Mouse (Mus musculus): ENCODE results near the gene Psd4.

The Psd4 gene

GRCm38 (mm10) chr2:24367030-24367894 is at the start of gene Psd4:
Gene Psd4, plus strand, starts transcription at chr2:24367580.
- DNase-seq (ENCODE audit: low spot score) = peak; percentile 56

DNA sequence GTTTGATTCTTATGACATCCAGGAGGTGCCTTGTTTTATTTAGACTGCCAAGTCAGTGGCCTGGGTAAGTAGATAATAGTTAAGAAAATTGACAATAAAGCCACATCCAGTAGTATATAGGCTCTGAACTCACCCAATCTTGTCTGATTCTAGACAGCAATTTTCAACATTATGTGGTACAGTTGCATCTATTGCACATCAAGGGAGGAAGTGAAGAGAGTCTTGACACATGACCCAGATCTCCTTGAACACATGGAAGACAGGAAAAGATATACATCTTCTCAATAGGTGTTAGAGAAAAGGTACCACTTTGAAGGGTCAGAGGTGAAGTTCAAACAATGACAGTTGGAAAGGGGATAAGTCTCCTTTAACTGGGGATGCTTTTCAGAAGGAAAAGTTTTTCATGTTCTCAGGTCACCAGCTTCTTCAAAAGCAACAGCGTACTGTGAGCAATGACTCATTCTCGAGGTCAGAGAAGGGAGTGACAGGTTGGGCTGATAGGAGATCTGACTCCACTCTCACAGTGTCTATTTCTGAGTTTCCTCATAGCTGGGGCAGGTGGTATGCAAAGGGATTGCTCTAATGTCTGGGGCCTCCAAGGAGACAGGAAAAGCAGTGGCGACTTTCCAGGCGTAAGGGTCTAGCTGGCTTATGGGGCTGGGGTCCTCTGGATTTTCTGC is 49.3 kb upstream of the Psd4 start:
- DNase-seq (ENCODE audit: low spot score) = no peak

DNA sequence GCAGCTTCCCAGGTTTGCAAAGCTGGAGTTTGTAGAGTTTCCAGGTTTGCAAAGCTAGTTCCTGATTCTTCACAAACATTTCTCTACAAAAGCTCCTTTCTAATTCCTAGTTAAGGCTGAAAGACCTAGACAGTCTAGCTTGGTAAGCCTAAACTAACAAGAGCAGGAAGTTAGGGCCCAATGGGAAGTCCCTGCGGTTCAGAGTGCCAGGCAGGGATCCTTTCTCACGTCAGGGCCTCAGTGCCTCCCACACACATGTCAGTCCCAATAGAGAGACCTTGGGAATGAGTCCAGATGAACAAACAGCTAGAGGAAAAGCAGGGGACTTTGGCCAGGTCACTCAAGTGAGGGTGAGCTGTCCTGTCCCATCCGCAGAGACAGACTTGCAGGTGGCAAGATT is 32.0 kb upstream of the Psd4 start:
- DNase-seq (ENCODE audit: low spot score) = peak; percentile 43

DNA sequence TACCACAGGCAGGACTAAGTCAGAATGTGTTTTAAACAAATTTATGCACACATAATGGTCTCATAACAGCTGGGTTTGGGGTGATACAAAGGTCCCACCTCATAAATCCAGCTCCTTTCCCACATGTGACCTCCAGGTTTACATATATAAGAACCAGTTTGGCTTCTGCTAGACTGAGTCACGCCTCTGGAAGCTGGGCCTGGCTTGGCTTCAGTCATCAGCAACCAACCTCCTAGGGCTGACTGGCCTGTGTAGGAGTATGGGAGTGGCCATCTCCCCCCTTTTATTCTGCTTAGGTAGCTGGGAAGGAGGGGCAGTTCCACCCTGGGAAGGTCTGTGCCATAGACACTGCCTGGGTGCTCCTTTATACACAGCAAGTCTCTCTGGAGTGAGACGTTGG is 30.8 kb upstream of the Psd4 start, which contains the start of gene Il1rn:
Gene Il1rn, plus strand, starts transcription at position 309 of the 400 bp plus-strand sequence.
- DNase-seq (ENCODE audit: low spot score) = peak; percentile 5

DNA sequence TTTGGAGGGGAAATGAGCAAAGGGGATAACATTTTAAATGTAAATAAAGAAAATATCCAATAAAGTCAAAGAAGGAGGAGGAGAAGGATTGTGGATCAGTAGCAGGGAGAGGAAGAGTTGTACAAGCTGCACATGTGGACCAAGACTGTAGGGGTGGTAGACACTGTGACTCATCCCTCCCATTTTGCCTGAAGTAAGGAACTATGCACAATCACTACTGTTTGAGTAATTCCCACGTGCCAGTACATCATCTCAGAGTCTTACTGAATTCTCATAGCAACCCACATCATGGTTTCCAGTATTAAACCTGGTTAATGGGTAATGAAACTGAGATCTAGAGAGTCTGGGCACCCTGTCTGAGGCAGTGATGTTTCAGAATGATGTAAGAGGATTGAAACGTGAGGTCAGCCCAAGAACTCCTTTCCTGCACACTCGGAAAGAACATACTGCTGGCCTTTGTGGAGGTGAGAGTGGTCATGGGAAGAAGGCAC is 25.9 kb upstream of the Psd4 start:
- DNase-seq (ENCODE audit: low spot score) = no peak

GRCm38 (mm10) chr2:24344619-24345018 is 22.8 kb upstream of the Psd4 start:
- DNase-seq (ENCODE audit: low spot score) = no peak

DNA sequence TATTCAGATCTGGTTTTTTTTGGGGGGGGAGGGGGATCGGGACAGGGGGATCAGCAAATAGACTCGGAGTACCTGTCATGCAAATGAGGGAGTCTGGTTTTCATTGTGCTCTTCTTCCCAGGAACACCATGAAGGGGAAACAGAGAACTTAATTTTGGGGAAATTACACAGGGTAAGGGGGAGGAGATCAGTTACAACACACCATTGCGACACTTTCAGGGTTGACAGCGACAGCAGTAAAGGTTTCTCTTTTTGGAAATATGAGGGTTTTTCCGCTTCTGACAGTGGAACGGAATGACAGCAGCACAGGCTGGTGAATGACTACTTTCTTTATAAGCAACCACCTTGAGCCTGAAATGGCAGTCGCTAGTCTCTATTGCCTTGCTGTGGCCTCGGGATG is 22.3 kb upstream of the Psd4 start:
- DNase-seq (ENCODE audit: low spot score) = no peak

GRCm38 (mm10) chr2:24347926-24348325 is 19.5 kb upstream of the Psd4 start:
- DNase-seq (ENCODE audit: low spot score) = no peak

DNA sequence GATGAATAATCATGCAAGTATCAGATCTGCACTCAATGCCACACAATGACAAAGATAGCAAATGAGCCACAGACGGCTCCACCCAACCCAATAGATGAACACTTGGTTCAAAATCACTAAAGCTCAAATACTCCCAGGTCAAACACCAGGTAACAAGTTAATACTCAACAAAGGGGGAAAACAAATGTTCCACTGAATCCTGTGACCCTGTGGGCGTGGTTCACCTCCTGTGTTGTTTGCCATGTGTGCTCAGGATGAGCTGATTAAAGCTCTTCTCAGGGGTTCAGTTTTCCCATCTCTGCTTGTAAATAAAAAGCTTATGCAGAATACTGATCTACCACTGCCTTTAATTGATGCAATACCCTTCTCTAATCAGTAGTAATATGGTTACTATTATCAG is 16.2 kb upstream of the Psd4 start:
- DNase-seq (ENCODE audit: low spot score) = no peak

GRCm38 (mm10) chr2:24353042-24353441 is 14.3 kb upstream of the Psd4 start:
- DNase-seq (ENCODE audit: low spot score) = no peak

DNA sequence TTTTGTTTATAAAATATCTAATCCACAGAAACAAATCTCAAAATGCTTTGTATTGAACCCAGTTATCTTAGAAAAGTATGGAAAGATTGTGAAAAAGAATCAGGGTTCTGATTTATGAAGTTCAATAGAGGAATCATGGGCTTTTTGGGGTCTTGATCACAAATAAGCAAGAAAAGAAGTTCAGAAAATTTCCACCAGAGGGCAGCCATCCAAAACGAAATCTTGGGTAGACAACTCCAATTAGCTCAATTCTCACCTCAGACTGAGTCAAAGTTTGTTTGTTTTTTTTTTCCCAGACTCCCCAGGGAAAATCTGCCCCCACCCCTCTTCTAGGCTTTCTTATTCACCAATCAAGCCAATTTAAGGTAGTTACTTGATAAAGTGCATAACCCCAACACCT is 9.7 kb upstream of the Psd4 start:
- no peak for DNase-seq (ENCODE audit: low spot score)

- no peak for DNase-seq (ENCODE audit: low spot score)
These were observed 8.0 kb upstream of the Psd4 start for GRCm38 (mm10) chr2:24359347-24359746.

GRCm38 (mm10) chr2:24363818-24364217 is 3.6 kb upstream of the Psd4 start:
- no peak for DNase-seq (ENCODE audit: low spot score)

GRCm38 (mm10) chr2:24366214-24366975 is 985 bp upstream of the Psd4 start:
- DNase-seq (ENCODE audit: low spot score) = no peak

DNA sequence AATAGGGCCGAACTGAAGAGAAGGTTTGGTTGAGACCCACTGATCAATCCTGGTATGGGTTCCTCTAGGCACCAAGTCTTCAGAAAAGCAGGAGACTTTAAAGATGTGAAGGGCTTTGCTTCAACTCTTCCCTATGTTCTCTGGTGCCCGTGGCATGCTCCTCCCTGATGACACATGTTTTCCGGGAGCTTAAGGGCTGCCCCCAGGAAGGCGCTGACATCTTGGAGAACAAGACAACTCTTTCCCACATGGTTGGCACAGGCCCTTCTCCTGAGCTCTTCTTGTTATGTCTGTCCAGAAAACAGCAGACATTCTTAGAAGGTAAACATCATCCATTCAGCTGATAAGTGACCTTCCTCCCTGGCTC is 498 bp downstream of the Psd4 start:
- DNase-seq (ENCODE audit: low spot score) = peak; percentile 33

GRCm38 (mm10) chr2:24378747-24379450 is 11.5 kb downstream of the Psd4 start:
- no peak for DNase-seq (ENCODE audit: low spot score)

- DNase-seq (ENCODE audit: low spot score) = no peak
These were observed 15.3 kb downstream of the Psd4 start for GRCm38 (mm10) chr2:24382456-24383230.

DNA sequence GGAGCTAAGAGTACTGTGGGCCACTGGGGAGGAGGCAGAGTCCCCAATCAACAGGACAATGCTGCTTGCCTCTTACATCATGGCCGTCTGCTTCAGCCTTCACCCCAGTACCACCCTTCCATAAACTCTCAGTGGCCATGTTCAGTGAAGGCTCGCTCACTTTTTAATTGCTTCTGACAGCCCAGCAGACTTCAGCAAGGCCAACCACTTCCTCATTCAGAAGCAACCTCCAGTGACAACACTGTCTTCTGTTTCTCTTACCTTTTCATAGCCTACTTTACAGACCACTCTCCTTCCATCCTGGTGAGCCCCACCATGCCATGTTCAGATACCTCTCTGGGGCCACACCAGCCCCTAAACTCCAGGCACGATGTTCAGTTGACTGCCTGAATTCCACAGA is 16.3 kb downstream of the Psd4 start:
- no peak for DNase-seq (ENCODE audit: low spot score)

GRCm38 (mm10) chr2:24384393-24384792 is 17.0 kb downstream of the Psd4 start:
- no peak for DNase-seq (ENCODE audit: low spot score)

DNA sequence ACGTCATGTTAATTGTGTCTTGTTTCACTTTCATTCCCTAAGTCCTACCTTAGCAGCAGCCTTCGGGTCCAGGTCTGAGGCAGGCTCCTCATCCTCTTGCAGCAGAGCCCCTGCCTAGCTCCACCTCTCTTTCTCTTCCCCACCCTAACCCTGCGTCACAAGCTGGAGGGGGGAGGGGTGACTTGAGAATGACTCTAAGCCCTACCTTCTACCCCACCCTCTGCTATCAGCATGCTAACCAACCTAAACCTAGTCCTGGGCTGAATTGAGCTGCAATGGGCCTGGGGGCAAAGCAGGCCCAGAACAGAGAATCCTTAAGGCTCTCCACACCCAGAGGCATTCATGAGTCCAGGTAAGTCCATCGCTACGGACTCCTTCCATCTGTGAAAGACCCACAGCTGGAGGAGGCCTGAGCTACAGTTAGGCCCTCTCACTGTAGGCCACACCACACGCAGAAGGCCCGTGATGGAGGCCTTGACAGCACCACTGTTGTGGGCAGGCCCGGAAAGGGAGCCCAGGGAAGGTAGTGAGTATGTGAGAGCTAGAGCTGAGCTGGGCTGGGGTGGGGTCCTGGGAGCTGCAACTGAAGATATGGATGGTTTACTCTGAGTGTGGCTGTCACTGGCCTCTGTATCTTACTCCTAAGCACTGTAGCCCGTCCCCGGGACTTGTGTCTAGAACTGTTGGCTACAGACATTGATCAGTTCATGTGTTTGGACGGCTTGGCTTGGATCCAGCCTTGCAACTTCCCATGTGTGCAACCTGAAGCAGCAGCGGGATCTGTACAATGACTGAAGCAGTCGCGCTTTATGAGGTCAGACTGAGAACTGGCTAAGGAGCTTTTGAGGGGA is 18.0 kb downstream of the Psd4 start:
- DNase-seq (ENCODE audit: low spot score) = no peak
